Mouse (Mus musculus) embryonic facial prominence, embryonic 11.5 days (tissue): ENCODE measurements around the gene Ppp1r2. TPM values are rescaled to one million over a fixed set of nuclear protein-coding genes. Genes with fewer than 3 reads are reported as not detected.
"Not testable (repeated sequence)": the region's sequence is repeated elsewhere in the genome, so short reads cannot be mapped to it uniquely, and the experiment has no call there.

Source experiments
- ATAC-seq: fragments of 200-750 bp; cut with Nextera tagmentation; replicated peaks from 2 replicates; pipeline ENCODE4 v1.8.0; 2017; ENCODE audit warnings: low read depth; ENCODE audit not compliant: insufficient number of reproducible peaks, low FRiP score, low TSS enrichment
- DNase-seq: peaks from one replicate; pipeline ENCODE4 v3.0.0-alpha.2; 2015; ENCODE audit warnings: low spot score
- H3K27ac ChIP-seq: fragments of 300-500 bp; sonication (generic); replicated peaks from 2 replicates; pipeline ENCODE4 v1.5.1; 2014; ENCODE audit warnings: mild to moderate bottlenecking, low read depth, low read length, control low read depth
- H3K27me3 ChIP-seq: fragments of 300-500 bp; sonication (generic); 2 replicates; pipeline ENCODE4 v1.6.1; 2014; ENCODE audit warnings: mild to moderate bottlenecking, low read length, moderate library complexity, mixed read lengths; ENCODE audit not compliant: control insufficient read depth, insufficient read depth
- H3K36me3 ChIP-seq: fragments of 300-500 bp; sonication (generic); replicated peaks from 2 replicates; pipeline ENCODE4 v1.6.1; 2014; ENCODE audit warnings: low read depth, mild to moderate bottlenecking, low read length, moderate library complexity, mixed read lengths; ENCODE audit not compliant: control insufficient read depth, insufficient read depth
- H3K4me1 ChIP-seq: fragments of 300-500 bp; sonication (generic); 2 replicates; pipeline ENCODE4 v1.6.1; 2014; ENCODE audit warnings: low read length, mixed read lengths; ENCODE audit not compliant: control insufficient read depth, insufficient read depth
- H3K4me2 ChIP-seq: fragments of 300-500 bp; sonication (generic); 2 replicates; pipeline ENCODE4 v1.6.1; 2014; ENCODE audit warnings: low read depth, mild to moderate bottlenecking, control low read depth, low read length, moderate library complexity
- H3K4me3 ChIP-seq: fragments of 300-500 bp; sonication (generic); 2 replicates; pipeline ENCODE4 v1.5.1; 2014; ENCODE audit warnings: low read depth, low read length, control low read depth
- H3K9ac ChIP-seq: fragments of 300-500 bp; sonication (generic); replicated peaks from 2 replicates; pipeline ENCODE4 v1.6.1; 2014; ENCODE audit warnings: mild to moderate bottlenecking, control low read depth, low read length
- H3K9me3 ChIP-seq: fragments of 300-500 bp; sonication (generic); replicated peaks from 2 replicates; pipeline ENCODE4 v1.6.1; 2016; ENCODE audit warnings: mild to moderate bottlenecking, low read length, inconsistent platforms, mixed read lengths; ENCODE audit not compliant: control insufficient read depth
- WGBS: fragments of 180-500 bp; shearing (Covaris S2); extraction: QIAGEN DNeasy Blood & Tissue Kit; methylation state at CpG from one replicate; pipeline ENCODE4 v1.1.7; 2014; 5-methylcytosine and 5-hydroxymethylcytosine counted together
- polyA plus RNA-seq: library from polyadenylated mRNA; unstranded; fragments of >200 nt; fragmentation: Nextera tagmentation; extraction: Ambion mirVana; gene quantifications from 2 replicates; pipeline ENCODE4 v1.2.1, GENCODE M21; 2014

The Ppp1r2 gene
- 89.5 and 98.4 TPM in 2 replicates for polyA plus RNA-seq

DNA sequence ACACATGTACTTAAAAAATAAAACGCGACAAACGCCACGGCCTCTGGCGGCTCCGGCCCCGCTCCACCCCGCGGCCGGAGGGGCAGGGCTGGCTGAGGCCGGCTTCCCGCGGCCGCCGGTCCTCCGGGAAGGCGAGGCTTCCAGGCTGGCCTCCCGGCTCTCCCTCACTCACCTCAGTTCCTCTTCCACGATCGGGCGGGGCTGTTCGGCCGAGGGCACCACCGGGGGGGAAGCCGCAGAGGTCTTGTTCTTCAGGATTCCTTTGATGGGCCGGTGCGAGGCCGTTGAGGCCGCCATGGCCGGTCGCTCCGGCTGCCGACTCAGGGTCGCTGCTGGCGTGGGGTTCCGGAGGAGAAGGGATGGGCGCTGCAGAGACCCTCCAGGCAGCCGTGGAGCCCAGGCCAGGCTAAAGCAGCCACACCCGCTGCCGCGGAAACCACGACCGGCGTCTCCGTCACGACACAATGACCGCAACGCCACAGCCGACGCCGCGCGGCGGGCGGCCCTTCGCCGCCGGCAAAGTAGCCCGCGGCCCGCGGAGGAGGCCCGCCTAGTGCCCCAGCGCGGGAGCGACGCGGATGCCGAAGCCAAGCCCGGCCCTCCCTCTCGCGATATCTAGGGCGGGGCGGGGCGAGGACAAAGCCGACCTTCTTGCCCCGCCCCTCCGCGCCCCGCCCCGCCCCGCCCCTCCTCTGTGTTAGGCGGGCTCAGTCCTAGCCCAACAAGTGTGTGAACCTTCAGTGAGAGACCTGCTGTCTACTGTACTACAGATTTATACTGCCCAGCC lies at the start of gene Ppp1r2:
Gene Ppp1r2 (minus strand): TSS at position 604 of the 787 bp plus-strand sequence.
- under 1% methylated on average over 82 of the region's 83 CpGs for WGBS
- H3K9me3 ChIP-seq = no peaks in the 10 kb centered on the region
- H3K4me3 ChIP-seq = peak within 1 kb of the TSS; percentile 91
- peak within 1 kb of the TSS; percentile 32 for H3K4me2 ChIP-seq
- DNase-seq = peak; percentile 94
- ATAC-seq = peak; percentile 98
- H3K4me1 ChIP-seq = no peaks in the 10 kb centered on the region
- H3K9ac ChIP-seq = peak within 1 kb of the TSS; percentile 94
- no peaks in the 10 kb centered on the region for H3K36me3 ChIP-seq
- no peaks in the 10 kb centered on the region for H3K27me3 ChIP-seq
- peak within 1 kb of the TSS; percentile 91 for H3K27ac ChIP-seq

DNA sequence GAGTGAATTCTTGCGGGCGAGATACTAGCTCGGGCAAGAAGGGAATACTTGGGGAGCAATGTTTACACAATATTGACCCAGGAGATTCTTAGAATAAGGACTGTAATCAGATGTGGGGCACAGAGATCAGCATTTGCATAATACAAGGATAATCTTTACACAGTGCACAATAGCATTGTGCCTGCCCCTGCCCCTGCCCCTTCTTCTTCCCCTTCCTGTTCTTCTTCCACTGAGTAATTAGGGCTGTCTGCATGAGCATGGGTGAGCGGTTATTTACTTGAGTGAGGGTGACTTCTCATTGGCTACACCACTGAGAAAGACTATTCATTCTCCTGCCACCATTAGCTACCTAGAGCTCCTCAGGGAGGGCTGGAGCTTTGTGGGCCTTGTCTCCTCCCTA lies 46.4 kb upstream of the Ppp1r2 start:
- Histone ChIP-seq H3K36me3 (no peaks in the 10 kb centered on the region), H3K9me3 (no peaks in the 10 kb centered on the region), H3K27ac (no peak overlapping the region), H3K9ac (no peak overlapping the region), H3K4me1 (no peaks in the 10 kb centered on the region), H3K4me2 (no peak overlapping the region), H3K27me3 (no peaks in the 10 kb centered on the region), H3K4me3 (no peak overlapping the region)
- ATAC-seq (no peak), DNase-seq (no peak)
- WGBS = 70% methylated on average over 4 of the region's 4 CpGs

DNA sequence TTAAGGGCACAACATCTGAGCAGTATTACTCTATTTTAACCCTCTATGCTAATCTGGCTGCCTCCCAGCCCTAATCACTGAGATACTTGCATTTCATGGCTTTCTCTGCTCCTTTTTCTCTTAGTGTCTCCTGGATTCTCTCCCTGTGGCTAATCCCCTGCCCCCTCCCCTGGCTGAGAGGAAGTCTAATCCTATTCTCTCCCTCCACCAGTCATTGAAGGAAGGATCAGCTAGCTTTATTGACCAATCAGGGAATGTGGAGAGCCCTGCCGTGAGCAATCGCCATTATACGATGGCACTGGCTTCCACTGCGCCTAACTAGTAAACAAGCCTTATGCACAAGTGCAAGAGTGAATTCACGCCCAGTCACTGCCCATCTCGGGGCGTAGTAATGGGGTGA lies 45.9 kb upstream of the Ppp1r2 start:
- H3K27ac ChIP-seq = no peak overlapping the region
- H3K9me3 ChIP-seq = no peaks in the 10 kb centered on the region
- no peak for ATAC-seq
- H3K4me2 ChIP-seq = no peak overlapping the region
- no peaks in the 10 kb centered on the region for H3K4me1 ChIP-seq
- WGBS = 80% methylated on average over 7 of the region's 7 CpGs
- no peaks in the 10 kb centered on the region for H3K36me3 ChIP-seq
- no peaks in the 10 kb centered on the region for H3K27me3 ChIP-seq
- H3K9ac ChIP-seq = no peak overlapping the region
- H3K4me3 ChIP-seq = no peak overlapping the region
- no peak for DNase-seq

DNA sequence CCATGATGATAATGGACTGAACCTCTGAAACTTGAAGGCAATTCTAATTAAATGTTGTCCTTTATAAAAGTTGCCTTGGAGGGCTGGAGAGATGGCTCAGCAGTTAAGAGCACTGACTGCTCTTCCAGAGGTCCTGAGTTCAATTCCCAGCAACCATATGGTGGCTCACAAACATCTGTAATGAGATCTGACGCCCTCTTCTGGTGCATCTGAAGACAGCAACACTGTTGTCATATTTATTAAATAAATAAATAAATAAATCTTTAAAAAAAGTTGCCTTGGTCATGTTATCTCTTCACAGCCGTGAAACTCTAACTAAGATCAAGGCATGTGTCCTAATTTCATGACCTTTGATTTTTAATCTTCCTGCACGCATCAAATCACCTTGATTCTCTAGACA lies 44.6 kb upstream of the Ppp1r2 start:
- not testable (repeated sequence) for H3K27me3 ChIP-seq, H3K9me3 ChIP-seq, H3K4me1 ChIP-seq, H3K4me2 ChIP-seq, H3K4me3 ChIP-seq, DNase-seq, H3K27ac ChIP-seq, ATAC-seq, H3K9ac ChIP-seq, H3K36me3 ChIP-seq
- 78% methylated on average over 3 of the region's 3 CpGs for WGBS

DNA sequence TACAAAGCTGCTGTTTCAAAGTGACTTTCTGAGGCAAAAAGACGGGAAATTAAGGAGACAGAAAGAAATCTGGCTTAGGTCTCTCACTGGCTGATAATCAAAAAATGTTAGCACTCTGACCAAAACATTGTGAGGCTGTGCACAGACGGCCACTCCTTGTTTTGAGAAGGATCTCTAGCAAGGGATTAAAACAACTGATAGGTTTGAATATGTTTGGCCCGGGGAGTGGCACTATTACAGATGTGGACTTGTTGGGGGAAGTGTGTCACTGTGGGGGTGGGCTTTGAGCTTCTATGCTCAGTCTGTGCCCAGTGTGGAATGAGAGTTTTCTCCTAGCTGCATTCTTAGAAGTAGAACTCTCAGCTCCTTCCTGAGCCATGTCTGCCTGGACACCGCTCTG lies 44.2 kb upstream of the Ppp1r2 start:
- Histone ChIP-seq H3K4me3 (no peak overlapping the region), H3K4me1 (peaks cover 2% of the 10 kb centered on the region; the same call in 1 of the 2 replicates), H3K27me3 (no peaks in the 10 kb centered on the region), H3K36me3 (no peaks in the 10 kb centered on the region), H3K9me3 (no peaks in the 10 kb centered on the region), H3K4me2 (no peak overlapping the region), H3K27ac (no peak overlapping the region), H3K9ac (no peak overlapping the region)
- 75% methylated on average over 4 of the region's 4 CpGs for WGBS
- DNase-seq (no peak), ATAC-seq (no peak)

DNA sequence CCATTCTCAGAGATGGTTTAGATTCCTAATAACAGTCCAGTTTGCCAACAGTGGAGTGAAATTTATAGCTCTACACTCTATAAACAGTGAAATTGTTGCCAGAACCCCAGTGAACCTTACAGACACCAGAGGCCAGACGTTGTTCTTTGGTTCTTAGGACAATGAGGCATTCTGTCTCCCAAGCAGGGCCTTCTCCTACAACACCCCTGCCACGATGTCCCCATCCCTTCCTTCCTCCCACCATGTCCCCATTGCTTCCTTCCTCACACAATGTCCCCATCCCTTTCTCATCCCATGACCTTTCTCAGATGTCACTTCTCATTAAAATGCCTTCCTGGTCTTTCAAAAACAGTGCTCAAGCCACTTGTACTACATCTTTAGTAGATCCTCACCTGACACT lies 43.3 kb upstream of the Ppp1r2 start:
- ATAC-seq (no peak), DNase-seq (no peak)
- H3K36me3 ChIP-seq = no peaks in the 10 kb centered on the region
- WGBS = 59% methylated on average over 2 of the region's 2 CpGs
- H3K27me3 ChIP-seq = no peaks in the 10 kb centered on the region
- no peak overlapping the region for H3K27ac ChIP-seq
- peaks cover 2% of the 10 kb centered on the region; the same call in 1 of the 2 replicates for H3K4me1 ChIP-seq
- H3K4me2 ChIP-seq = no peak overlapping the region
- no peaks in the 10 kb centered on the region for H3K9me3 ChIP-seq
- H3K4me3 ChIP-seq = no peak overlapping the region
- no peak overlapping the region for H3K9ac ChIP-seq

DNA sequence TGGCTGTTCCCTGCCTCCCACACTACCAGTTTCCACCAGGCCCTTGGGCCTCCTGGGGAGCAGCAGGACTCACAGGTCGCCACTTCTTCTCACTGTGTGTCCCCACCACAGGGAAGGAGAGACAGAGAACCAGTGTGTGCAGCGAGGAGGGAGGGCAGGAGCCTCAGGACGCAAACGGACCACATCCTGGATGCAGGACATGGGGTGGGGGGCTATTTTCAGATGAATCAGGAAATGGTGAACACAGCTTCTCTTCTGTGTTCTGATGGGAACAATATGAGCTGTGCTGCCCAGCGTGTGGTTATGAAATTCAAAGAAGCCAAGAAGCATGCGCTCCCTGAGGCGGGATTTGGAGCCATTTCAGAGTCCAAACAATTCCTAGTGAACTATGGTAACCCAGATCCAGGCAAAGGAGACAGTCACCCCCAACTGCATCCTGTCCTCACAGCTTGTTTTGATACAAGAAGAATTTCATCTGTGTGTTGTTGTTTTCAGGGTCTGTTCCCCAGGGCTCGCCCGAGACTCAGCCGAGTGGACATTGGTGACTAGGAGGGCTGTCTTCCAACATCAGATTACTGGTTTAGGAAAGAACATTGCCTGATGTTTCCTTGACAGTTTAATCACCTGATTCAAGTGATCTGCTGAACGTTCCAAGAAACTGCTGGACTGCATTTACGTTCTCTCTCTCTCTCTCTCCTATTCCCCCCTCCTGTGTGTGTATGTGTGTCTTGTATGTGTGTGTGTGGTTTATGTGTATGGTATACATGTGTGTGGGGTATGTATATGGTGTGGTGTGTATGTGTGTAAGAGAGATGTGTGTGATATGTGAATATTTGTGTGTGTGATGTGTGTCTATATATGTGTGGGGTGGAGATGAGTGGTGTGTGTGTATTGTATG lies 41.4 kb upstream of the Ppp1r2 start:
- 39% methylated on average over 12 of the region's 12 CpGs for WGBS

DNA sequence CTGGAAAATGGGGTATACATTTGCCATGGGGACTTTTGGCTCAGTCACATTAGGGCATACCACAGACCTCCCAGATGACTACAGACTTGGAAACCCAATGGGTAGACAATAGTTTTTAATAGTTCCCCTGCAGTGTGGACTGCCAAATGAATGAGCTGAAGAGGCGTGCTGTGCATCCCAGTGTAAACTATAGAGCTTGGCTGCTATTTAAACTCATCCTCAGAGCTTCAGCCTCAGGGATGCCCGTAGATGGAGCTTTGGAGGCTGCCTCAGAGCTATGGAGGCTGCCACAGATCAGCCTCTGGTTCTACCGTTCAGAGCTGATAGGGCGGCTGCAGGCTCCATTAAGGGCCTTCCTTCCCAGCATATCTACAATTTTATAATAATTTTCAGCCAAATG lies 40.2 kb upstream of the Ppp1r2 start:
- Histone ChIP-seq H3K9me3 (no peaks in the 10 kb centered on the region), H3K36me3 (no peaks in the 10 kb centered on the region), H3K9ac (no peak overlapping the region; the same call in 1 of the 2 replicates), H3K4me2 (no peak overlapping the region), H3K4me1 (peaks cover 2% of the 10 kb centered on the region; the same call in 1 of the 2 replicates), H3K4me3 (no peak overlapping the region), H3K27ac (no peak overlapping the region), H3K27me3 (no peaks in the 10 kb centered on the region)
- WGBS = 79% methylated on average over 4 of the region's 4 CpGs
- DNase-seq (no peak), ATAC-seq (no peak)

More for the DNA sequence above, 41.4 kb upstream of the Ppp1r2 start:
- not testable (repeated sequence) for H3K9me3 ChIP-seq, H3K27me3 ChIP-seq, H3K4me3 ChIP-seq, ATAC-seq, H3K4me1 ChIP-seq, H3K9ac ChIP-seq, H3K36me3 ChIP-seq, H3K27ac ChIP-seq, DNase-seq, H3K4me2 ChIP-seq
